Mouse (Mus musculus) intestine, embryonic 14.5 days (tissue): ENCODE results near the gene Xrcc3. TPM values are rescaled to one million over a fixed set of nuclear protein-coding genes. Genes with fewer than 3 reads are reported as not detected.

Experiments used
- ATAC-seq: fragments of 200-750 bp; cut with Nextera tagmentation; replicated peaks from 2 replicates; pipeline ENCODE4 v1.8.0; 2017; ENCODE audit warnings: low read depth, moderate number of reproducible peaks, moderate TSS enrichment, moderate library complexity; ENCODE audit not compliant: low FRiP score, low TSS enrichment
- DNase-seq: peaks from one replicate; pipeline ENCODE4 v3.0.0-alpha.2; 2018; ENCODE audit warnings: low spot score
- H3K27ac ChIP-seq: fragments of 300-500 bp; sonication (generic); 2 replicates; pipeline ENCODE4 v1.5.1; 2014; ENCODE audit warnings: low read depth, mild to moderate bottlenecking, control low read depth
- H3K27me3 ChIP-seq: fragments of 300-500 bp; sonication (generic); replicated peaks from 2 replicates; pipeline ENCODE4 v1.6.1; 2014; ENCODE audit warnings: low read length, control low read depth; ENCODE audit not compliant: control insufficient read depth, insufficient read depth
- H3K36me3 ChIP-seq: fragments of 300-500 bp; sonication (generic); 2 replicates; pipeline ENCODE4 v1.6.1; 2014; ENCODE audit warnings: low read length, control low read depth; ENCODE audit not compliant: control insufficient read depth, insufficient read depth
- H3K4me1 ChIP-seq: fragments of 300-500 bp; sonication (generic); replicated peaks from 2 replicates; pipeline ENCODE4 v1.6.1; 2014; ENCODE audit warnings: low read length, control low read depth, mixed read lengths; ENCODE audit not compliant: control insufficient read depth, insufficient read depth
- H3K4me2 ChIP-seq: fragments of 300-500 bp; sonication (generic); 2 replicates; pipeline ENCODE4 v1.6.1; 2014; ENCODE audit warnings: low read length
- H3K4me3 ChIP-seq: fragments of 300-500 bp; sonication (generic); 2 replicates; pipeline ENCODE4 v1.5.1; 2014; ENCODE audit warnings: low read depth, low read length, control low read depth, mixed read lengths
- H3K9ac ChIP-seq: fragments of 300-500 bp; sonication (generic); 2 replicates; pipeline ENCODE4 v1.6.1; 2014; ENCODE audit warnings: mild to moderate bottlenecking, low read length
- H3K9me3 ChIP-seq: fragments of 300-500 bp; sonication (generic); 2 replicates; pipeline ENCODE4 v1.6.1; 2016; ENCODE audit warnings: low read length, control low read depth; ENCODE audit not compliant: control insufficient read depth
- WGBS: fragments of 180-500 bp; shearing (Covaris S2); extraction: QIAGEN DNeasy Blood & Tissue Kit; methylation state at CpG from one replicate; pipeline ENCODE4 v1.1.7; 2014; 5-methylcytosine and 5-hydroxymethylcytosine counted together
- polyA plus RNA-seq: library from polyadenylated mRNA; unstranded; fragments of >200 nt; fragmentation: Nextera tagmentation; extraction: Ambion mirVana; gene quantifications from 2 replicates; pipeline ENCODE4 v1.2.1, GENCODE M21; 2014

Xrcc3 gene
- 14.6 and 16.3 TPM in 2 replicates for polyA plus RNA-seq

- Histone ChIP-seq H3K9me3 (no peaks in the 10 kb centered on the region), H3K4me3 (peak within 1 kb of the TSS; percentile 71), H3K9ac (peak within 1 kb of the TSS; percentile 65), H3K4me1 (peaks cover 44% of the 10 kb centered on the region), H3K27me3 (no peaks in the 10 kb centered on the region), H3K36me3 (0 out of 2 replicates have a peak, but pooled peaks cover 8% of the 10 kb centered on the region), H3K4me2 (peak within 1 kb of the TSS; percentile 89), H3K27ac (peak within 1 kb of the TSS; percentile 90)
- ATAC-seq (peak; percentile 98), DNase-seq (peak; percentile 95)
- under 1% methylated on average over 81 of the region's 87 CpGs for WGBS
Observed at GRCm38 (mm10) chr12:111813766-111814617, at the start of gene Xrcc3, which contains the start of gene Zfyve21. Xrcc3 (minus strand) TSS chr12:111813873. Zfyve21 (plus strand) TSS chr12:111814170.

GRCm38 (mm10) chr12:111855448-111855847 is 41.8 kb upstream of the Xrcc3 start:
- ATAC-seq (no peak), DNase-seq (no peak)
- no peaks in the 10 kb centered on the region for H3K27me3 ChIP-seq
- no peak overlapping the region for H3K27ac ChIP-seq
- H3K4me1 ChIP-seq = no peaks in the 10 kb centered on the region
- H3K4me2 ChIP-seq = no peak overlapping the region
- H3K9me3 ChIP-seq = no peaks in the 10 kb centered on the region
- WGBS = 98% methylated on average over 2 of the region's 2 CpGs
- H3K9ac ChIP-seq = no peak overlapping the region
- H3K4me3 ChIP-seq = no peak overlapping the region
- H3K36me3 ChIP-seq = no peaks in the 10 kb centered on the region

- WGBS = 74% methylated on average over 4 of the region's 4 CpGs
- H3K36me3 ChIP-seq = no peaks in the 10 kb centered on the region
- H3K4me2 ChIP-seq = no peak overlapping the region
- no peaks in the 10 kb centered on the region for H3K27me3 ChIP-seq
- no peak overlapping the region for H3K9ac ChIP-seq
- H3K4me3 ChIP-seq = no peak overlapping the region
- no peak for DNase-seq
- ATAC-seq = no peak
- no peaks in the 10 kb centered on the region for H3K9me3 ChIP-seq
- no peak overlapping the region for H3K27ac ChIP-seq
- no peaks in the 10 kb centered on the region for H3K4me1 ChIP-seq
Observed at GRCm38 (mm10) chr12:111853546-111853945, 39.9 kb upstream of the Xrcc3 start.

- no peaks in the 10 kb centered on the region for H3K36me3 ChIP-seq
- H3K27me3 ChIP-seq = no peaks in the 10 kb centered on the region
- H3K4me1 ChIP-seq = no peaks in the 10 kb centered on the region
- DNase-seq (no peak), ATAC-seq (no peak)
- WGBS = 68% methylated on average over 10 of the region's 10 CpGs
- H3K4me2 ChIP-seq = no peak overlapping the region
- no peak overlapping the region for H3K9ac ChIP-seq
- H3K4me3 ChIP-seq = no peak overlapping the region
- H3K9me3 ChIP-seq = no peaks in the 10 kb centered on the region
- H3K27ac ChIP-seq = no peak overlapping the region
Observed at GRCm38 (mm10) chr12:111853011-111853436, 39.4 kb upstream of the Xrcc3 start.

GRCm38 (mm10) chr12:111851745-111852144 is 38.1 kb upstream of the Xrcc3 start:
- 68% methylated on average over 5 of the region's 5 CpGs for WGBS
- Histone ChIP-seq H3K4me2 (no peak overlapping the region), H3K27ac (no peak overlapping the region), H3K4me1 (no peaks in the 10 kb centered on the region), H3K36me3 (no peaks in the 10 kb centered on the region), H3K4me3 (no peak overlapping the region), H3K9ac (no peak overlapping the region), H3K9me3 (no peaks in the 10 kb centered on the region), H3K27me3 (no peaks in the 10 kb centered on the region)
- no peak for ATAC-seq
- DNase-seq = no peak

GRCm38 (mm10) chr12:111851235-111851634 is 37.6 kb upstream of the Xrcc3 start:
- H3K9ac ChIP-seq = no peak overlapping the region
- no peak overlapping the region for H3K27ac ChIP-seq
- no peaks in the 10 kb centered on the region for H3K4me1 ChIP-seq
- H3K4me3 ChIP-seq = no peak overlapping the region
- H3K9me3 ChIP-seq = no peaks in the 10 kb centered on the region
- 68% methylated on average over 2 of the region's 2 CpGs for WGBS
- DNase-seq = no peak
- no peak overlapping the region for H3K4me2 ChIP-seq
- no peaks in the 10 kb centered on the region for H3K27me3 ChIP-seq
- no peak for ATAC-seq
- H3K36me3 ChIP-seq = no peaks in the 10 kb centered on the region

GRCm38 (mm10) chr12:111848300-111848798 is 34.7 kb upstream of the Xrcc3 start:
- ATAC-seq (no peak), DNase-seq (no peak)
- no peak overlapping the region for H3K4me2 ChIP-seq
- H3K9ac ChIP-seq = no peak overlapping the region
- no peaks in the 10 kb centered on the region for H3K27me3 ChIP-seq
- H3K27ac ChIP-seq = no peak overlapping the region
- 64% methylated on average over 9 of the region's 9 CpGs for WGBS
- no peak overlapping the region for H3K4me3 ChIP-seq
- no peaks in the 10 kb centered on the region for H3K4me1 ChIP-seq
- peaks cover 11% of the 10 kb centered on the region for H3K36me3 ChIP-seq
- no peaks in the 10 kb centered on the region for H3K9me3 ChIP-seq

GRCm38 (mm10) chr12:111846815-111847214 is 33.1 kb upstream of the Xrcc3 start:
- WGBS = 79% methylated on average over 10 of the region's 10 CpGs
- DNase-seq (no peak), ATAC-seq (no peak)
- Histone ChIP-seq H3K27ac (no peak overlapping the region), H3K4me3 (no peak overlapping the region), H3K4me2 (no peak overlapping the region), H3K27me3 (no peaks in the 10 kb centered on the region), H3K4me1 (no peaks in the 10 kb centered on the region), H3K9me3 (no peaks in the 10 kb centered on the region), H3K36me3 (peaks cover 11% of the 10 kb centered on the region), H3K9ac (no peak overlapping the region)
